Mouse (Mus musculus): Measurements from ENCODE around the gene Klhl33. TPM values are rescaled to one million over a fixed set of nuclear protein-coding genes. Genes with fewer than 3 reads are reported as not detected.
"Not testable (repeated sequence)": the region's sequence is repeated elsewhere in the genome, so short reads cannot be mapped to it uniquely, and the experiment has no call there.

Gene Klhl33
- 1 to 10 TPM in 1 of 2 experiments, under 1 TPM in 1; 0.86 to 1.1 TPM for total RNA-seq (2021)

DNA sequence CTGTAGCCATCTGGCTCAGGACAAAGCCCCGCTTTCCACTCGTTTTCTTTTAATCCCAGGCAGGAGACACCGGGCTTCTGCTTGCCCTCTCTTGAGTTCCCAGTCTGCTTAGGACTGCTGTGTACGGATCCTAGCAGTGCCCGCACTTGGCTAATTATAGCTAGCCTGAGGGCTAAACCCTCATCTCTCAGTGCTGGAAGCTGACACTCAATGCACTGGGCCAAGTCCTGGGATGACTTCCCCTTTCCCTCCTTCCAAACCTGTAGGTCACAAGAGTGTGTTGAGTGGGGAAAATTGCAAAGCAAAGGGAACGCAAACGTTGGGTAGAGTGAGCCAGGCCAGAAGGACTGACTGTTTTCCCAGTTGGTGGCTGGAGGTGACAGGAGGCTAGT lies at the start of gene Klhl33:
Gene Klhl33 (minus strand): TSS at position 134 of the 392 bp plus-strand sequence.
- peak; percentile 24 for DNase-seq

DNA sequence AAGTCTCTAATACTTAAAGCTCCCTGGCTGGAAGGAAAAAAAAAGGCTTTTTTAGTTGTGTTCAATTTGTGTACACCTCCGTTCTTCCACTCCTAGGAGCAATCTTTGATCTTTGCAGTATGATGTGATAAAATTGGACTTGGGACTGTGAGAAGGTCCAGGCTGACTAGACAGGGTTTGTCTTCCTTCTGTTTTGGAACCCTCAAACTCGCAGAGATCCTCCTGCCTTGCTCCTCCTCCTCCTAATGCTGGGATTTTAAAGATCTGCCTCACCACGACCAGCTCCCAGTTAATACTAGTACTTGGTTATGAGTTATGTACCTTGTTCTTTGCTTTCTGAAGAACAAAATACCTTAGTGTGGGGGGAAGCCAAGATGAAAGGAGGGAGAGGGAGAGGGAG lies 48.2 kb upstream of the Klhl33 start:
- not testable (repeated sequence) for DNase-seq

DNA sequence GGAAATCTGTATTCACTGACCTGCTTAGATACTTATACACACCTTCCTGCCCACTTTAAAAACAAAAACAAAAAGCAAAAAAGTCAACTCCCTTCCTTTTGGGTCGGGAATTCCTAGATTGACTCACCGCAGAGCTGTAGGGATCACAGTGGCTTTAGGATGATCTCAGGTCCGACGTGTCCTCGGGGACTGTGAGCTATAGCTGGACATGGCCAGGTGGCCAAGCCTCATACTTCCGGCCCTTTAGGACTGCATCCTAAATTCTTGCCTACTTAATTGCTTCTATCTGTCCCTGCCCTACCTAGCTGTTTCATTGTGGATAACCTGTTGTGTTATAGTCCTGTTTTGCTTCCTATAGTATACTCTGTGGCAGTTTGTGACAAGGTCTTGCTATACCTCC lies 47.8 kb upstream of the Klhl33 start:
- not testable (repeated sequence) for DNase-seq

DNA sequence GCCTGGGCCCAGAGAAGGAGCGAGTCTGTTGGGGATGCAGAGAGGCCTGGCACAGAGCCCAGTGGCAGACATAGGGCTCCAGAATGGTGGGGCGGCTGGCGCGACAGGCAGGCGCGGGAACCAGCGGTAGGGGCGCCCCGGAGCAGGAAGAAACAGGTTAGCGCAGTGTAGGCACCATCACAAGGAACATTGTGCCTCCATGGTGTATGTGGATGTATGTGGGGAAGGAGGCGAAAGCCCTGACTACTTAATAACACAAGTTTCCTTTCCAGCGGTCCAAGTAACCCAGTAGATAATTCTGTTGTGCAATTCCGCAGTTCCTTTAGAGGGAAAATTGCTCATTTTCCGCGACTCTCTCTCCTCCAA lies 47.3 kb upstream of the Klhl33 start:
- DNase-seq, result not testable (repeated sequence)

DNA sequence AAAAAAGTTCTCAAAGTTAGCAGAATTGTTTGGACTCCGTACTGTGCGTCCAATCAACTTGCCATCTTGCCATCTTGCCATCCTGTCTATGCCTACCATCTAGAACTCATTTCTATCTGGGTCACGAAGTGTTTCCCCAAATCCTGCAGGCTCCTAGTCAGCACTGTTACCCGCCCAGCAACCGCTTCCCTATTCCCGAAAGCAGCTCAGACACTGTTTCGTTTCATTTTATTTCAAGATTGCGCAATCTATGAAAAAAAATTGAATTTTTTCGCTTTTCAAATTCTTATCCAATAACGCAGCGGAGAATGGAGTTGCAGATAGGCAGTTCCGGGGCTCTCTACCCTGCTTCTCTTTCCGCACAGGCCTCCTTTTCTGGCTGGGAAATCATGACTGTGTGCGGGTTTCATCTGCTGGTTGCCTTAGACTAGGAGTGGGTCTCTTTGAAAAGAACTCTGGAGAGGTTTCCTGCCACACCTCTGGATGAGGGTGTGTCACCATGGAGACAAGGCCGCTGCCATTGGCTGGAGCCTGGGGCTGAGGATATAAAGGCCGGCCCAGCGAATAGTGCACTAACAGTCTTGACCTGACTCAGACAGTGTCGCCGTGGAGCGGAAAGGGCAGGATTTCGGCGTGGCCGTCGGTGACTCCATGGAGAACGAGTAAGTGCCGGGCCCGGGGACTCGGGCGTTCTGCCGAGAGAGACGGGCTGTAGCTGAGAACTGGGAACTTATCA lies 46.8 kb upstream of the Klhl33 start, which contains the start of gene Gm49342:
Gene Gm49342 (plus strand): TSS at position 586 of the 736 bp plus-strand sequence.
- peak; percentile 96 for DNase-seq

DNA sequence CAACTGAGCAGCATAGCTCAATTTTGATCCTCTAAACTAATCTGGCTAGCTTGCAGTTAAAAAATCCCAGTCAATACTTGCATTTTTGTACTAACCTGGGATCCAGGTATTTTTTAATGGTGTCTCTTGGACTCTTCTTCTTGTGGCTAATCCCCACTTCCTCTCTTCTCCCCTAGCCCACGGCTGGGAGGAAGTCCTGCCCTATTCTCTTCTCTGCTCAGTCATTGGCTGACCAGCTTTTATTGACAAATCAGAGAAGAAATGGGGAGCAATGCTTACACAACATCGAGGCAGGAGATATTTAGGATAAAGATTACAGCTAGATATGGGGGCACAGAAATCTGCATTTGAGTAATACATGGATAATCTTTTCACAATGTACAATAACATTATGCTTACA lies 41.6 kb upstream of the Klhl33 start:
- DNase-seq, result no peak

DNA sequence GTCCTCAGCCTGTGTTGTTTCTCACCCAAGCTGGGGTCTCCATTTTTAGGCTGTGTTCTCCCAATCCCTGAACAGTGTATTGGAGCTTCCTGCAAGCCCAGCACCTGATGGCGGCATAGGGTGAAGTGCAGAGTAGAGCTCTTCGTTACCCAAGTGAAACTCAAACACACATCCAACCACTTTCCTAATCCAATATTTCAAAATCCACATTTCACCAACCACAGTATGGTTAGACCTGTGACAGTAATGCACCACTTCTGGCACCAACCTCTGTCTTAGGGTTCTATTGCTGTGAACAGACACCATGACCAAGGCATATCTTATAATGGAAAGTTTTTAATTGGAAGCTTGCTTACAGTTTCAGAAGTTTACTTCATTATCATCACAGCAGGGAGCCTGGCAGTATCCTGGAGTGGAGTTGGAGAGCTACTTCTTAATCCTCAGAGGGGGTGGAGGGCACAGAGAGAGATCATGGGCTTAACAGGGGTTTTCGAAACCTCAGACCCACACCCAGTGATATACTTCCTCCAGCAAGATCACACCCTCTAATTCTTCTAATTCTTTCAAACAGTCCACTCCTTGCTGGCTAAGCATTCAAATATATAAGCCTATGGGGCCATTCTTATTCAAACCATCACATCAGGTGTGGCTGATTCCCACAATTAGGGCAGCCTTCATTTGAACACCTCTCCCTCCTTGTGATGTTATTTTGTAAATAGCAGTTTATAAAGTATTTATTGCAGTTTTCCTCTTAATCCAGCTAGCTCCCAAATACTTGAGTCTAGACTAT lies 41.0 kb upstream of the Klhl33 start:
- no peak for DNase-seq

DNA sequence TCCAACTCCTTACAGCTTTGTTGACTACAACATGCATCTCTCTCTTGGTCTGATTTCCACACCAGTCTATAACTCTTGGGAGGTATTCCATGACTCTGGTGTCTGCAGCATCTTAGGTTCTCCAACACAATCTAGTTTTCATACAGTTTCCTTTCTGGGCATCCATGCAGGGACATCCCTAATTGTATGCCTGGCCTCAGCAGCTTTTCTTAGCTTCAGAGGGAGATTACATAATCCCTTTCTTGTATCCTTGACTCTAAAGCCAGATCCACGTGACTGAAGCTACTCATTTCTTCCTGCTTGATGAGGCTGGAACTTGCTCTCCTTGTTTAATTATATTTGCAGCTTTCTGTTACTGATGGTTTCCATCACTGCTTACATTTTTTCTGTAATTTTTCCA lies 39.3 kb upstream of the Klhl33 start:
- no peak for DNase-seq

DNA sequence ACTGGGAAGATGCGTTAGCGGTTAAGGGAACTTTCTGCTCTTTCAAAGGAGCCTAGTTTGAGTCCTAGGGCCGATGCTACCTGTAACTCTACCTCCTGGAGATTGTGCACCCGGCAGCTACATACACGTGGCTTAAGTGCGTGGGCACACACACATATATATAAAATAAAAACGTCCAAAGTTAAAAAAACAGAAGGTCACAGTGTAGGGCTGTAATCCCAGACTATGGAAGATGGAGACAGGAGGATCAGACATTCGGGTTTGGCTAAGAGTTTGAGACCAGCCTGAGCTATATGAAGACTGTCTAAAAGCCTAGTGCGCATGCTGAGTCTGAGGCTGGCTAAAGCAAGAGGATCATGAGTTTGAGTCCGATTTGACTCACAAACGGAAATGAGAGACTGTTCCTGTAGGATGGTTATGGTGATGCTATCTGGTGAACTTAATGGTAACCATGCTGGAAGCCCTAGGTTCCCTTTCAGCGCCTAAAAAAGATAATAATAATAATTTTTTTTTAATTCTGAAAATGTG lies 34.2 kb upstream of the Klhl33 start:
- no peak for DNase-seq

DNA sequence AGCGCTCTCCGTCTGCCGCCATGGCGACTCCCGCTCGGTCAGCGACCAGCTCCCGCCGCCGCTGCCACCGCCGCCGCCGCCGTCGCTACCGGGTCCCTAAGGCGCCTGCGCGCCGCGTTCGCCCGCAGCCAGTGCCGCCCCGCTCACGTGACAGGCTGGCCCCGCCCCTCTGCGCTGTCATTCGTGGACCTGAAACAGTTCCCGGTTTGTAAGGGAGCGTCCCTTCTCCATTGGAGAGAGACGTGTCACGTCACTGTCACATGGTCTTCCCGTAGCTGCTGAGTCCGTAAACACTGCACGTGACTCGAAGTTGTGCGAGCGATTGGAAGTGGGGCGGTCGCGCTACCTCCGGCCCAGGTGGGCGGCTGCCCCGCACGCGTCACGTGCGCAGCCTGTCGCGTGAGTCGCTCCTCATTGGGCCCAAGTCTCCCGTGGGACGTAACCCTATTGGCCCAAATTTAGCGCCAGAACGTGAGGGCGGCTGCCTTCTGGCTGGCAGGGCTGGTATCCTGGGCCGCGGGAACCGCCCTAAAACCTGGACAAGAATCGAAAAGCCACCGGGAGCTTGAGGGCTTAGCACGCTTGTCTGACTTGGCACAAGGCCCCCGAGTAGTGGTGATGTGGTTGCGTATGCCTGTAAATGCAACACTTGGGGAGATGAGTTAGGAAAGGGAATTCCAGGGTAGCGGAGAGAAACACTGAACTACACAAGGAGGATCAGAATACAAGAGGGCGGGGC lies 33.6 kb upstream of the Klhl33 start, which contains the start of the genes Pip4p1 and Pnp:
Gene Pip4p1 (minus strand): TSS at position 103 of the 739 bp plus-strand sequence.
Gene Pnp (plus strand): TSS at position 329 of the 739 bp plus-strand sequence.
- DNase-seq, result peak; percentile 99

DNA sequence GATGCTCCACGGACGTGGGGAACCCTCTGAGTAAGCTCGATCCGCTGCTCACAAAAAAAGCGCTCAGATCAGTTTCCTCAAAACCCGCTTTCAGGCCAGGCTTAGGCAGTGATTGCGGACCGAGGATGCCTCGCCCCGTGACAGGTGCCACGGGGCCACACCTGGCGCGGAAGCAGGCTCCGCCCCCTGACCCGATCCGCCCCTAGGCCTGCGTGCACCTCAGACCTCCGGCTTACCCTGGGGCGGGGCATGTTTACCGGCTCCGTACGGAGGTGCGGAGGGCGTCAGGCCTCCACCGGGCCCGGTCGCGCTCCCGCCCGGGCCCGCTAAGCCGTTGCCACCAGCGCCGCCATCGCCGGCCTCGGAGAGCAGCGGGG lies 33.1 kb upstream of the Klhl33 start:
- DNase-seq, result no peak

DNA sequence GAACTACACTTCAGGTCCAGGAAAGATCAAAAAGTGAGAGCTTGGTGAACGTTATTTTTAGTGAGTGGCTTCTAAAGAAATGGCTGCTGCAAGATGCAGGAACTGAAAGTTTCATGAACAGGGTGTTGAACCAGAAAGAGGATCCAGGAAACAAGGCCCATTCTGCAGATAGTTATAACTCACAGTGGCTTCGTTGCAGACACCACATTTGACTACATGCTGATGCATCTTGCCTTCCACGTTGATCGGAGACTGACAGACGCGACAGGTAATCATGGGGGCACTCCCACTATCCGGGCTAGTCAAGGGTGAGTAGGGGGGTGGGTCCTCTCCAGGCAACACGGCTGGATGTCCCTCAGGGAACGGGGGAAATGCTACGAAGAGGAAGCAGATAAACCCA lies 32.6 kb upstream of the Klhl33 start:
- DNase-seq, result no peak

DNA sequence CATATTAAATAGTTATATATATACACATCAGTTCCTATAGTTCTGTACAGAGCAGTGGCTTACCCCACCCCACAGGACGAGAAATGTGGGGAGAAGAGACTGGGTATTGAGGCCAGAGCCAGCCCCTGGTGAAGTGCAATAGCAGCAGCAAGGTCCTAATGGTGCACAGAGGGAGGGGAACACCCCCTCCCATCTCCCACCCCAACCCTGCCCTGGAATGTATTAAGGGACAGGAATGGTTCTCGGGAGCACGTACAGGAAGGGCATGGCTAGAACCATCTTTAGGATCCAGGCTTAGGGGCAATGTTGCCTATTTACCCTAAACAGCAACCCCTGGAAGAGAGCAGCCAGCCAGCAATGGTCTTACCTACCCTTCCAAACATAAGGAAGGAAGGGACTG lies 30.1 kb upstream of the Klhl33 start:
- DNase-seq, result no peak

DNA sequence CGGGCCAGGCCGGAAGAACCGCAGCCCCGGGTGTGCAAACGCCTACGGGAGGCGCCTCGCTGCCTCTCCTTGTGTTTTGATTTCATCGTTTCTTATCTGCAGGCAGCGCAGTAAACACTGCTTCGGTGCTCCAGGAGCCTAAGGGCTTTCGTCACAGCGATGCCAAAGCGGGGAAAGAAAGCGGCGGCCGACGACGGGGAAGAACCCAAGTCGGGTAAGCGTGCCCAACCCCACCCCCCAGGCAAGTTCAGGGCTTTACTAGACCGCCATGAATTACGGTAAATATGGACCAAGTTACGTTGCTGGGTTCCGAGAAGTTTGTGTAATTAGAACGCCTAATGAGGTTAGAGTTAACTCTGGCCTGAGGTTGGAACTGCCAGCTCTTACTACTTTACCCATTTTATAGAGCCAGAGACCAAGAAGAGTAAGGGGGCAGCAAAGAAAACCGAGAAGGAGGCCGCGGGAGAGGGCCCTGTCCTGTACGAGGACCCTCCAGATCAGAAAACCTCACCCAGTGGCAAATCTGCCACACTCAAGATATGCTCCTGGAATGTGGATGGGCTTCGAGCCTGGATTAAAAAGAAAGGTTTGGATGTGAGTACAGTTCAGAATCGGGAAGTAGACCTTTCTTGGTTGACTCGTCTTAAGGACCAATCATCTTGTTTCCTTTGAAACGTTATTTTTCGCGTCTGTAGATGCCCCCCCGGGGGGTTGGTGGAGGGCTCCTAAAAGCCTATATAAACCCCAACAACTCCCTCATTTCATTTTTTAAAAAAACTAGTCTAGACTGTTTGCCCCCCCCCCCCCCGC lies 28.0 kb upstream of the Klhl33 start:
- no peak for DNase-seq

DNA sequence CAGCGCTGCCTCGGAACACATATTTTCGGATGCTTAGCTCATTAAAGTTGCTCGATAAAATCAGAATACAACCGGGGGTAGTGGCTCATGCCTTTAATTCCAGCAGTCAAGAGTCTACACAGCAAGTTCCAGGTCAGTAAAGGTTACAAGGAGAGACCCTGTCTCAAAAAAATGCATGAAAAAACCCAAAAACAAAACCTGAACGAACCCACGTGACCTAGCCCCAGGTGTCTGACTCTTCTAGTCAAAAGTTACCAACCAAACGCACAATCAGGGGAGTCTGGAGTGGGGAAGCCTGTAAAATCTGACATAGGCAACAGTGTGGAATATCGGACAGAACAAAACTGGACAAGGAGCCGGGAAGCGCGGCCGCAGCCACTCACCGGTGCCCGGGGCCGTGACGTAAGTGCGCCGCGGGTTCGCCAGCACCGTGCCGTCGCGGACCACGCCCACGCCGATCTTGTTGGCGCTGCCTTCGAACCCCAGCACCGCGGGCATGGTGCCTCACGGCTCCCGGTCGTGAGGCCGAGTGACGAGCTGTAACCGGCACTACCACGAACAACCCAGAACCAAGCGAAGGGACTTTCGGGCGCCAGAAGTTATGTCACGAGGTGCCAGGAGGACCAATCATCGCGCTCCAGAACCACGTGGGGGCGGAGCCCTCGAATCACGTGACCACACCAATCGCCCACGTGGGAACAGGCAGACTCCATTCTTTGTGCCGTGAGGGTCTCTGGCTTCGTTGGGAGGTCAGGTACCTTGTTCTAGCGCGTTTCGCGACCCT lies 27.2 kb upstream of the Klhl33 start, which contains the start of the genes Osgep and Apex1:
Gene Osgep (minus strand): TSS at position 613 of the 784 bp plus-strand sequence.
Gene Apex1 (plus strand): TSS at position 688 of the 784 bp plus-strand sequence.
- DNase-seq, result peak; percentile 97

DNA sequence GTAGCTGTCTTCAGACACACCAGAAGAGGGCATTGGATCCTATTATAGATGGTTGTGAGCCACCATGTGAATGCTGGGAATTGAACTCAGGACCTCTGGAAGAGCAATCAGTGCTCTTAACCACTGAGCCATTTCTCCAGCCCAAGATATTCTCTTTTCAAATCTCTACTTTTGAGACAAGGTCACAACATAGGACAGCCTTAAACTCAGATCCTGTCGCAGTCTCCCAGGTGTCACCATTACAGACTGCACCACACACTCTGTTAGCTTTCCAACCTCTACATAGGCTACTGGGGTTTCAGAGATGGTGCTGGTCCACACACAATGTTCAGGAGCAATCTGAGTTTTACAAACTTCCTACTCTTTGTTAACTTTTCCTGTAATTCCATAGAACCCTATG lies 26.1 kb upstream of the Klhl33 start:
- not testable (repeated sequence) for DNase-seq

DNA sequence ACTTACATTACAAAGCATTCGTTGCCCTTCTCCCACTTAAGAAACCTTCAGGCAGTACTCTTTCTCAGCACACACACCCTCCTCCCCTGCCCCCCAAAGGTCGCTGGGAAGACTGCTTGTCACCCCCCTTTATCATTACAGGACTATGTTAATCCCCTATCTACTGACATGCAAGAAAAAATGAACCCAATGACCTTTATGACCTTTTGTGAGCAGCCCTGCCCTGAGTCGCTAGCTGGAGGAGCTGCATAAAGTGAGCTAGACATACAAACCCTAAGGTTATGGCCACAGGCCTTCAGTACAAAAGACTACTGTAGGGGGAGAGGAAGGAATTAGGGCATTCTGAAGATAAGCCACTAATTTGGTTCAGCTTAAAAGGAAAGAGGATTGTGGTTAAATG lies 14.0 kb upstream of the Klhl33 start:
- DNase-seq, result no peak

DNA sequence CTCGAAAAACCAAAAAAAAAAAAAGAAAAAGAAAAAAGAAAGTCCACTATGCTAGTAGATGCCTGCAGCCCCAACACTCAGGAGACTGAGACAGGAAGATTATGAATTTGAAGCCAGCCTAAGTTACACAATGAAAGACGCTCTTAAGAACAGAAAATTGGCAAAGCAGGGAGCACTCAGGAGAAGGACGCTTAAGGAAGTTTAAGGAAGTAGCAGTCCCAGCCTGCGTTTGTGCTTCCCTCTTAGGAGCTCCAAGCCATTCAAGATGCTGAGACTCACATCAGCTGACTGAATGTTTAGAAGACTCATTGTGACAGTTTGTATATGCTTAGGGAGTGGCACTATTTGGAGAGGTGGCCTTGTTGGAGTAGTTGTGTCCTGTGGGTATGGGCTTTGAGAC lies 10.8 kb upstream of the Klhl33 start:
- no peak for DNase-seq

DNA sequence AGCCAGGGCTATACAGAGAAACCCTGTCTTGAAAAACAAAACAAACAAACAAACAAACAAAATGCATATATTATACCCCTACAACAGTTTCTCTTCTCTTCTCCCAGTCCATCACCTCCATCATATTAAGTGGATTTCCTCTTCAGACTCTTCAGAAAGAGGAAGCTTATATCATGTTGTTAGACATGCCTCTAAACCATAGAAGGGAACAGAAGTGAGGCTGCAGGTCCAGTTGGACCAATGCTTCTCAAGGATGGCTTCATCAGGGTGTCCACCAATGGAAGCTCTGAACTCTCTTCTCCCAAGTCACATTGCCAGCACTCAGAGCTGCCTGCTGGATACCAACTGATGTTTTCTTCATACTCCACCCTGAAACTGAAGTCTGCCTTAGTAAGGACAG lies 8.0 kb upstream of the Klhl33 start:
- DNase-seq, result not testable (repeated sequence)

DNA sequence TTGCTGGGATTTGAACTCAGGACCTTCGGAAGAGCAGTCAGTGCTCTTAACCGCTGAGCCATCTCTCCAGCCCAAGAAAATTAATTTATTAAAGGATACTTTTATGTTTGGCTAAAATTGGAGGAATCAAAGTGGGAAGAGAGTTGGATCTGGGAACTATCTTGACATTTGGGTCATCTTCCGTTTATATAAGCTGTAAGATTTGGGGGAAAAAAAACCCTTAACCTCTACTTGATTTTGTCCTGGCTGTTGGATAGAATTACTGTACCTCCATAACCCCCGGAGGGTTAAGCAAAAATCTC lies 7.5 kb upstream of the Klhl33 start:
- DNase-seq, result no peak
